Comparison of ENCODE assay signal across 9 mouse cellular contexts in the genomic region with DNA sequence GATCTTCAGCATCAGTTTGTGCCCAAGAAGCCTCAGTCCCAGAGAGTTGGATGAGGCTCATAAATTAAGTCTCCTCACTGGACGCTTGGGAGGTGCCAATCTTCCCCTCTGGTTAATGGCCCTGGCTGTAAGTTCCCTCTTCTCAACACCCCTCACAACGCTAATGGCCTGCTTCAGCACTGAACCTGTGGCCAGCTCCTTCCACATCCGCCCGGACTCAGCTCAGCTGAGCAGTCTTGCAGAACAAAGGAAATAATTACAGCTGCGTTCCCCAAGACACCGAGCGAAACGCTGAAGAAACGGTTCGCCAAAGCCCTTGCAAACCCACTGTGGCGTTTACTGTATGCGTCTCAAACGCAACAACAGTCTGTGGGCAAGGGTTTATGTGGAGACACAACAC. TPM values are rescaled to one million over a fixed set of nuclear protein-coding genes. Genes with fewer than 3 reads are reported as not detected.
DNase-seq lines count a peak whose midpoint lies in the region; ATAC-seq and TF ChIP-seq lines count a peak whose summit lies in the region.
"Had no signal": no experiment of that assay in that cellular context is flagged by ENCODE, and none has a peak within 500 bp of the region (broad histone marks: within the 10 kb centered on the region; RNA-seq: fewer than 3 reads in every experiment).

No protein-coding gene starts in this region.

- H3K9me3 ChIP-seq in lung, embryonic 14.5 days (ENCODE audit: low read depth, low read length) = no peaks in the 10 kb centered on the region
- H3K9me3 ChIP-seq in liver, embryonic 11.5 days (ENCODE audit: control insufficient read depth, low read length) = no peaks in the 10 kb centered on the region
- H3K9me3 ChIP-seq in neural tube, embryonic 15.5 days (replicated peaks) = no peaks in the 10 kb centered on the region

- no peak overlapping the region for H3K27ac ChIP-seq in lung, embryonic 14.5 days (ENCODE audit: low read depth)
- no peak overlapping the region for H3K27ac ChIP-seq in liver, embryonic 11.5 days (ENCODE audit: low read depth, low read length)
- no peak overlapping the region for H3K27ac ChIP-seq in neural tube, embryonic 15.5 days (replicated peaks)
- H3K27ac ChIP-seq in layer of hippocampus, adult 2 months = no peak overlapping the region

- WGBS in lung, embryonic 14.5 days = under 1% methylated on average over 13 of the region's 13 CpGs
- 1% methylated on average over 13 of the region's 13 CpGs for WGBS in liver, embryonic 11.5 days
- WGBS in neural tube, embryonic 15.5 days = under 1% methylated on average over 13 of the region's 13 CpGs

- H3K27me3 ChIP-seq in lung, embryonic 14.5 days (ENCODE audit: insufficient read depth, low read length) = peaks cover 10% of the 10 kb centered on the region
- peaks cover 37% of the 10 kb centered on the region for H3K27me3 ChIP-seq in liver, embryonic 11.5 days (replicated peaks; ENCODE audit: control insufficient read depth, insufficient read depth, low read length)
- peaks cover 43% of the 10 kb centered on the region for H3K27me3 ChIP-seq in neural tube, embryonic 15.5 days (replicated peaks)

- H3K4me3 ChIP-seq in lung, embryonic 14.5 days (ENCODE audit: low read depth, low read length) = peak overlapping the region; percentile 11; the same call in 1 of the 2 replicates
- H3K4me3 ChIP-seq in liver, embryonic 11.5 days (ENCODE audit: low read depth, low read length) = no peak overlapping the region
- 0 out of 2 replicates have a peak overlapping the region, but pooled peaks have one; percentile 9 for H3K4me3 ChIP-seq in neural tube, embryonic 15.5 days (replicated peaks)
- H3K4me3 ChIP-seq in layer of hippocampus, adult 2 months = no peak overlapping the region

- no peaks in the 10 kb centered on the region for H3K36me3 ChIP-seq in lung, embryonic 14.5 days (ENCODE audit: insufficient read depth)
- no peaks in the 10 kb centered on the region for H3K36me3 ChIP-seq in liver, embryonic 11.5 days (ENCODE audit: control insufficient read depth, insufficient read depth, low read length)
- no peaks in the 10 kb centered on the region for H3K36me3 ChIP-seq in neural tube, embryonic 15.5 days

- no peak for TF ChIP-seq CTCF in lung, embryonic 14.5 days (IDR thresholded peaks at IDR 0.05; ENCODE audit: low read depth)
- no peak for TF ChIP-seq CTCF in layer of hippocampus, adult 2 months (conservative IDR thresholded peaks at IDR 0.05)

- H3K4me1 ChIP-seq in lung, embryonic 14.5 days (ENCODE audit: insufficient read depth) = no peaks in the 10 kb centered on the region
- H3K4me1 ChIP-seq in liver, embryonic 11.5 days (replicated peaks; ENCODE audit: control insufficient read depth, insufficient read depth, low read length) = no peaks in the 10 kb centered on the region
- H3K4me1 ChIP-seq in neural tube, embryonic 15.5 days = peaks cover 12% of the 10 kb centered on the region

- no peak overlapping the region for H3K9ac ChIP-seq in lung, embryonic 14.5 days
- H3K9ac ChIP-seq in liver, embryonic 11.5 days (ENCODE audit: low read depth, low read length) = no peak overlapping the region
- H3K9ac ChIP-seq in neural tube, embryonic 15.5 days (replicated peaks) = no peak overlapping the region

- peak overlapping the region; percentile 35; the same call in 1 of the 2 replicates for H3K4me2 ChIP-seq in lung, embryonic 14.5 days
- H3K4me2 ChIP-seq in liver, embryonic 11.5 days = peak overlapping the region; percentile 38
- H3K4me2 ChIP-seq in neural tube, embryonic 15.5 days = peak overlapping the region; percentile 48

- peak; percentile 82 for ATAC-seq in lung, embryonic 14.5 days (ENCODE audit: insufficient read depth)
- ATAC-seq in hematopoietic stem cell, adult 5-6 weeks (replicated peaks in 1 of 2; ENCODE audit: insufficient read depth in 1 of 2, low FRiP score in 2 of 2, low TSS enrichment in 1 of 2, low read depth in 1 of 2, poor library complexity in 2 of 2, severe bottlenecking in 2 of 2) = peak; percentile 86 to 90
- ATAC-seq in liver, embryonic 11.5 days (replicated peaks; ENCODE audit: low FRiP score) = no peak
- ATAC-seq in neural tube, embryonic 15.5 days (ENCODE audit: low FRiP score) = 0 out of 2 replicates have a peak, but pooled peaks have one; percentile 21

- peak; percentile 91 for DNase-seq in lung, embryonic 14.5 days
- DNase-seq in lung, postnatal 25 days (ENCODE audit: low spot score) = no peak
- peak; percentile 86 for DNase-seq in embryo, embryonic 10.5 days (ENCODE audit: low spot score)
- DNase-seq in liver, embryonic 11.5 days (ENCODE audit: low spot score) = peak; percentile 70
- no peak for DNase-seq in layer of hippocampus, adult 2 months (ENCODE audit: low spot score in 2 of 2)
- DNase-seq in gastrocnemius, adult 18-20 months (ENCODE audit: low spot score) = no peak

RNA-seq across cellular contexts. Expression of a gene that starts 29.3 kb away (rescaled TPM):
- 0.05 TPM in 1 of 2 replicates, not detected in the other for polyA plus RNA-seq in lung, embryonic 14.5 days (2014; fragmentation: Nextera tagmentation; extraction: Ambion mirVana)
- not detected in 2 replicates for total RNA-seq in hematopoietic stem cell, adult 5-6 weeks (2017)
- polyA plus RNA-seq in liver, embryonic 11.5 days (2014; fragmentation: Nextera tagmentation; extraction: Ambion mirVana) = not detected in 2 replicates
- polyA plus RNA-seq in neural tube, embryonic 15.5 days (2015; fragmentation: Nextera tagmentation; extraction: Ambion mirVana) = 3.5 and 5.0 TPM in 2 replicates
- total RNA-seq in layer of hippocampus, adult 2 months (2021) = not detected
- not detected for total RNA-seq in gastrocnemius, adult 18-20 months (2021)
- polyA plus RNA-seq: liver, embryonic 16.5 days had no signal

Comparison
In these comparisons a context has a peak if more than half of its experiments do, and no peak if none do; other contexts are left out.
1. DNase-seq: peak in lung, embryonic 14.5 days (single experiment), embryo, embryonic 10.5 days (single experiment) and liver, embryonic 11.5 days (single experiment); none in lung, postnatal 25 days (single experiment), layer of hippocampus, adult 2 months (0 of 2) and gastrocnemius, adult 18-20 months (single experiment).
2. H3K4me3 ChIP-seq: peak in lung, embryonic 14.5 days (single experiment) and neural tube, embryonic 15.5 days (single experiment); none in liver, embryonic 11.5 days (single experiment) and layer of hippocampus, adult 2 months (single experiment).
3. Peak in every context shown above with its lines, with median percentiles within 50 percentile points of each other: H3K4me2 ChIP-seq.